Mouse (Mus musculus) left cerebral cortex, adult 18-20 months (tissue): Measurements from ENCODE around the gene Pde4c. TPM values are rescaled to one million over a fixed set of nuclear protein-coding genes. Genes with fewer than 3 reads are reported as not detected.

Experiments used
- DNase-seq, 2 experiments: peaks; one replicate each; pipeline ENCODE4 v3.0.0; 2021 to 2022; ENCODE audit warnings: low spot score in 2 of 2, mixed read lengths in 1 of 2
- total RNA-seq, 2 experiments: library from RNA; stranded (reverse); gene quantifications; 2 replicates each; pipeline ENCODE4 v1.2.3; 2021

Gene Pde4c
- total RNA-seq, 2 experiments from 2014 or later: 1.6 to 3.4 TPM

- no peak for DNase-seq
Observed at GRCm38 (mm10) chr8:70719796-70720270, 3.7 kb upstream of the Pde4c start.

- DNase-seq: peak; percentile 70 to 83
Observed at GRCm38 (mm10) chr8:70720739-70721138, 2.8 kb upstream of the Pde4c start.

GRCm38 (mm10) chr8:70721601-70722000 lies 1.9 kb upstream of the Pde4c start:
- DNase-seq: no peak

- no peak for DNase-seq
Observed at GRCm38 (mm10) chr8:70724216-70724615, 696 bp downstream of the Pde4c start.

GRCm38 (mm10) chr8:70725792-70726447 lies 2.4 kb downstream of the Pde4c start:
- DNase-seq: no peak

GRCm38 (mm10) chr8:70726721-70727120 lies 3.2 kb downstream of the Pde4c start:
- no peak for DNase-seq

- DNase-seq: no peak
Observed at GRCm38 (mm10) chr8:70729808-70730475, 6.4 kb downstream of the Pde4c start.

- DNase-seq: no peak
Observed at GRCm38 (mm10) chr8:70730956-70731355, 7.4 kb downstream of the Pde4c start.

- no peak for DNase-seq
Observed at GRCm38 (mm10) chr8:70737705-70738104, 14.2 kb downstream of the Pde4c start.

- no peak for DNase-seq
Observed at GRCm38 (mm10) chr8:70738211-70738610, 14.7 kb downstream of the Pde4c start.

GRCm38 (mm10) chr8:70741661-70742060 lies 18.1 kb downstream of the Pde4c start:
- no peak for DNase-seq

GRCm38 (mm10) chr8:70742176-70742575 lies 18.7 kb downstream of the Pde4c start:
- no peak for DNase-seq

GRCm38 (mm10) chr8:70742981-70743655 lies 19.6 kb downstream of the Pde4c start:
- DNase-seq: no peak

GRCm38 (mm10) chr8:70743656-70744590 lies 20.4 kb downstream of the Pde4c start:
- DNase-seq: no peak

- DNase-seq: no peak
Observed at GRCm38 (mm10) chr8:70744806-70745205, 21.3 kb downstream of the Pde4c start.

GRCm38 (mm10) chr8:70745691-70746220 lies 22.2 kb downstream of the Pde4c start:
- DNase-seq: no peak

- no peak for DNase-seq
Observed at GRCm38 (mm10) chr8:70746676-70747075, 23.2 kb downstream of the Pde4c start.

- DNase-seq: no peak
Observed at GRCm38 (mm10) chr8:70747211-70747890, 23.8 kb downstream of the Pde4c start.

GRCm38 (mm10) chr8:70748246-70749096 lies 25.0 kb downstream of the Pde4c start:
- DNase-seq: no peak
